Mouse (Mus musculus): ENCODE measurements at regions not wholly inside any gene's neighbourhood (a gene's known extent, or its start where the extent isn't known, plus 50 kb on each side); places are given as distances from the start of the nearest gene placed in this dataset.
"Not testable (repeated sequence)": the region's sequence is repeated elsewhere in the genome, so short reads cannot be mapped to it uniquely, and the experiment has no call there.

DNA sequence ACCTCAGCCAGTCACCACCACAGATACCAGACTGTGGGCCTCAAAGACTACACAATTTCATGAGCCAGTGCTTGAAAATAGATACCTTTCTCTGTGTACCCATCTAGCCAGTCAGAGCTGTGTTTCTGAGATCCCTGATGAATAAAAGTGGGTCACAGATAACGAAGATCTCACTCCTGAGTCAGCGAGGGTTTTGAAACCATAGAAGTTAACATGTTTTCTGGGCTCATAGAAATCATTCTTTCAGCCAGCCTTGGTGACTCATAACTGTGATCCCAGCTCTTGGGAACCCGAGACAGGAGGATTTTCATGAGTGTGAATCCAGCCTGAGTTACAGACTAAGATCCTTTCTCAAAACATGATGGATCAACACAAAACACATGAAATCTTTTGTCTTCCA, 118.1 kb downstream of the Gm11077 start:
- H3K9ac ChIP-seq (replicated peaks) = no peak overlapping the region
- no peak overlapping the region for H3K4me3 ChIP-seq (ENCODE audit: low read depth, low read length)
- H3K36me3 ChIP-seq (replicated peaks; ENCODE audit: insufficient read depth, low read length) = no peaks in the 10 kb centered on the region
- H3K27me3 ChIP-seq (ENCODE audit: insufficient read depth, low read length) = no peaks in the 10 kb centered on the region
- no peak for DNase-seq
- ATAC-seq = no peak
- H3K4me1 ChIP-seq (ENCODE audit: insufficient read depth) = no peaks in the 10 kb centered on the region
- H3K27ac ChIP-seq (ENCODE audit: low read depth) = no peak overlapping the region
- no peaks in the 10 kb centered on the region for H3K9me3 ChIP-seq (ENCODE audit: low read length)
- H3K4me2 ChIP-seq (ENCODE audit: low read depth, low read length) = no peak overlapping the region
- whole genome bisulfite sequencing (ENCODE audit: insufficient replicate concordance) = 71% methylated on average over 3 of the region's 3 CpGs
- TF ChIP-seq EP300 (IDR thresholded peaks at IDR 0.05; ENCODE audit: low read depth) (no peak), CTCF (IDR thresholded peaks at IDR 0.05; ENCODE audit: low read depth) (no peak)

DNA sequence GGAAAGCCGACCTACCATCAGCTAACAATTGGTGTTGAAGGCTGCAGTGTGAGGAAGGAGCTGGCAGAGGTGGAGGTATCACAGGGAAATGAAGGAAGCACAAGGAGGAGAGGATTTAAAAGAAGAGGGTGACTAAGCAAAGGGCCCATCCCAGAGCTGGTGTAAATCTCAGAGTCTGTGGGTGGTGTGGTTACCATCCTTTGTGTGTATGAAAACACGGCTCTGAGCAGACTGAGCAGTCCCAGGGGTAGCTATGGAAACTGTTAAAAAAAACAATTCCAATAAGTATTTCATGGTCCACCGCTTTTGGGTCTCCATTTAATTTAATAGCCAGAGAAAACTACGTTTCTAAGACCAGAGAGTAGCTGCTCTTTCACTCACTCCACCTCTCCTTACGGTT, 123.3 kb downstream of the Gm11077 start:
- TF ChIP-seq CTCF (IDR thresholded peaks at IDR 0.05; ENCODE audit: low read depth) = no peak
- no peak for TF ChIP-seq EP300 (IDR thresholded peaks at IDR 0.05; ENCODE audit: low read depth)
- Histone ChIP-seq H3K27me3 (ENCODE audit: insufficient read depth, low read length) (no peaks in the 10 kb centered on the region; the same call in 1 of the 2 replicates), H3K9ac (replicated peaks) (no peak overlapping the region), H3K4me3 (ENCODE audit: low read depth, low read length) (no peak overlapping the region), H3K4me2 (ENCODE audit: low read depth, low read length) (no peak overlapping the region), H3K9me3 (ENCODE audit: low read length) (no peaks in the 10 kb centered on the region), H3K27ac (ENCODE audit: low read depth) (no peak overlapping the region), H3K36me3 (replicated peaks; ENCODE audit: insufficient read depth, low read length) (no peaks in the 10 kb centered on the region), H3K4me1 (ENCODE audit: insufficient read depth) (no peaks in the 10 kb centered on the region)
- DNase-seq = no peak
- 78% methylated on average over 5 of the region's 5 CpGs for WGBS (ENCODE audit: insufficient replicate concordance)
- ATAC-seq = no peak

DNA sequence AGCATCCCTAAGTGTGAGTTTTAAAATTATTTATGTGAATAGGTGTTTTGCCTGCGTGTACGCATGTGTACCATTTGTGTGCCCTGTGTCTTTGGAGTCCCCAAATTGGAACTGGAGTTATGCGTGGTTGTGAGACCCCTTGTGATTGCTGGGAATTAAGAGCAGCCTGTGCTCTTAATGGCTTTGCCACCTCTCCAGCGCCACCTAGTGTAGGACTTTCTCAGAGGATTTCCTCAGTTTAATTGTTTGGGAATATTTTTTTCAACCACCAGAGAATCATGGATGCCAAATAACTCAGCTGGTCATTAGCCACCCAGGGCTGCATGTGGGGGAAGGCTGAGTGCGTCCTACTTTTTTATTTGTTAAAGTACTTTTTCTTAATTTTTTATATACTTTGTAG, 124.4 kb downstream of the Gm11077 start:
- H3K9ac ChIP-seq (replicated peaks) = no peak overlapping the region
- 41% methylated on average over 5 of the region's 5 CpGs for WGBS (ENCODE audit: insufficient replicate concordance)
- no peak overlapping the region for H3K4me2 ChIP-seq (ENCODE audit: low read depth, low read length)
- no peaks in the 10 kb centered on the region for H3K4me1 ChIP-seq (ENCODE audit: insufficient read depth)
- H3K27me3 ChIP-seq (ENCODE audit: insufficient read depth, low read length) = no peaks in the 10 kb centered on the region; the same call in 1 of the 2 replicates
- peak; percentile 45 for DNase-seq
- no peaks in the 10 kb centered on the region for H3K36me3 ChIP-seq (replicated peaks; ENCODE audit: insufficient read depth, low read length)
- H3K27ac ChIP-seq (ENCODE audit: low read depth) = no peak overlapping the region
- no peaks in the 10 kb centered on the region for H3K9me3 ChIP-seq (ENCODE audit: low read length)
- ATAC-seq = no peak
- TF ChIP-seq EP300 (IDR thresholded peaks at IDR 0.05; ENCODE audit: low read depth) = no peak
- peak; percentile 72 for TF ChIP-seq CTCF (IDR thresholded peaks at IDR 0.05; ENCODE audit: low read depth)
- H3K4me3 ChIP-seq (ENCODE audit: low read depth, low read length) = no peak overlapping the region

DNA sequence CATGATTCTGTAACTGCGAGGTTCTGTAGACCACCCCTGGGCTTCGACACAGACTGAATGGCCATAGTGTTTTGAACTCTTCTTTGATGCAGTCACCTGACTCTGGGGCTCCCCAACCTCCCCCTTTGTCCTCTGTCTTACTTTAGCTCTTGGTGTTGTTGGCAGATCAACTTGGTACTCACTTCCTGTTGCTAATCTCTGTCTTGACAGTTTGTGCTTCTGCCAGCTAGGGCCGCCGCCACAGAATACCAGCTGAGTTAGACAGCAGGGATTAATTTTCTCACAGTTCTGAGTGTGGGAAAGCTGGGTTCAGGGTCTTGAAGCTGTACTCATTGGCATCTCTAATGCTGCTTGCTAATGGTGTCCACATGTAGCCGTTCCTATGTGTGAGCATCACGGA, 125.6 kb downstream of the Gm11077 start:
- no peak for TF ChIP-seq CTCF (IDR thresholded peaks at IDR 0.05; ENCODE audit: low read depth)
- TF ChIP-seq EP300 (IDR thresholded peaks at IDR 0.05; ENCODE audit: low read depth) = no peak
- ATAC-seq (no peak), DNase-seq (no peak)
- no peak overlapping the region for H3K9ac ChIP-seq (replicated peaks)
- no peaks in the 10 kb centered on the region for H3K36me3 ChIP-seq (replicated peaks; ENCODE audit: insufficient read depth, low read length)
- no peaks in the 10 kb centered on the region for H3K4me1 ChIP-seq (ENCODE audit: insufficient read depth)
- H3K27me3 ChIP-seq (ENCODE audit: insufficient read depth, low read length) = no peaks in the 10 kb centered on the region; the same call in 1 of the 2 replicates
- H3K4me2 ChIP-seq (ENCODE audit: low read depth, low read length) = no peak overlapping the region
- WGBS (ENCODE audit: insufficient replicate concordance) = 73% methylated on average over 6 of the region's 6 CpGs
- H3K27ac ChIP-seq (ENCODE audit: low read depth) = no peak overlapping the region
- H3K4me3 ChIP-seq (ENCODE audit: low read depth, low read length) = no peak overlapping the region
- H3K9me3 ChIP-seq (ENCODE audit: low read length) = no peaks in the 10 kb centered on the region

DNA sequence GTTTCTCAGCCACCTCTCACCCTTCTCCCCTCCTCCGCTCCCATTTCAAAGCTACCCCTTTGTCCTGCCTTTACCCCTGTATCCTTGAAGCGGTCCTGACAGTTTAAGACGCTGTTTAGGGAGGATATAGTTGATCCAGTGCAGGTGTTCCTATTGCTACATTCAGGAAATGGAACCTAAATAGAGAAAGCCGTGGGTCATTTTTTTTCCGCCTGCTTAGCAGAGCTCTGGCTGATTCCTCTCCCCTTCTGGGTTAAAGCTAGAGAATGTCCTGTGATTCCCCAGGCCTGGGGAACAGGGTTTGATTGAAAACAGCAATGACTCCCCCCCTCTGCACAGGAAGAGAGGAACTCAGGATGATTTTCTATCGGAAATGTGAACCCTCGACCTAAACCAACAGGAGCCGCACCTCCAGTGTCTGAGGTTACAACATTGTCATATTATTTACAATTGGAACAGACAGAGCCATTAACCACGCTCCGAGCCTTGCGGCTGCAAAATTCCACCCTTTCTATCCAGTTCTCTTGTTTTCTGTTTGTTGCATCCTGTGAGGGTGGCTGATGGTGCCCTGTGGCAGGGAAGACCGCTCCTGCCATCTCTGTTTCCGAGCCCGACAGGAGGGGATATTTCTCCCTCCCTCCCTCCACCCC, 127.5 kb downstream of the Gm11077 start:
- H3K27me3 ChIP-seq (ENCODE audit: insufficient read depth, low read length) = no peaks in the 10 kb centered on the region; the same call in 1 of the 2 replicates
- peak overlapping the region; percentile 35 for H3K4me2 ChIP-seq (ENCODE audit: low read depth, low read length)
- no peak overlapping the region for H3K4me3 ChIP-seq (ENCODE audit: low read depth, low read length)
- H3K4me1 ChIP-seq (ENCODE audit: insufficient read depth) = no peaks in the 10 kb centered on the region
- H3K9me3 ChIP-seq (ENCODE audit: low read length) = no peaks in the 10 kb centered on the region
- ATAC-seq (no peak), DNase-seq (no peak)
- H3K9ac ChIP-seq (replicated peaks) = no peak overlapping the region
- no peak overlapping the region for H3K27ac ChIP-seq (ENCODE audit: low read depth)
- 26% methylated on average over 14 of the region's 14 CpGs for WGBS (ENCODE audit: insufficient replicate concordance)
- no peaks in the 10 kb centered on the region for H3K36me3 ChIP-seq (replicated peaks; ENCODE audit: insufficient read depth, low read length)
- TF ChIP-seq EP300 (IDR thresholded peaks at IDR 0.05; ENCODE audit: low read depth) (no peak), CTCF (IDR thresholded peaks at IDR 0.05; ENCODE audit: low read depth) (no peak)

DNA sequence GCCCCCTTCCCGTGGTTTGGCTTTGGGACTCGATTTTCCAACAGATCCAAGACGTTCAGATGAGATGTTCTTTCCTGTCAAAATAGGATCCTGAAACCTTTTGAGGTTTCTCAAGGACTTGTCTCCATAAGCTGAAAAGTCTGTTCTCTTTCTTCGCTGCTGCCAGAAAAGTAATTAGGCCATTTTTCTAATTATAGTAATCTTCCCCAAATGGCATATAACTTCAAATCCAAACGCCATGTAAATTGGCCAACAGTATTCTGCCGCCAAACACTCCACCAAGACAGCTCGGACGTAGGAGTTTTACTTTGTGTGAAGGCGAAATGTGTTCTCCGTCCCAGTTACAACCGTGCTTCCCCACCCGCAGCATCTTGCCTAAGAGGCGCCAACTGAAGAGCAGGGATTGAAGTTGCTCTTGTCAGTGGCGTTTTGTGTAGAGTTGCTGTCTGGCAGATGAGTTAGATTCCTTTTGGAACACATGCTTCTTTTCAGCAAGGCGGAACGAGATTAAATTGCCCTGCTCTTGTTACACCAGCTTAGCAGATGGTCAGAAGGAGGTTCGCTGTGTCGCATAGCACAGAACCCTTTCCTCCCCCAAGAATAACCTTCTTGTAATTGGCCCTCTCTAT, 128.1 kb downstream of the Gm11077 start:
- ATAC-seq (no peak), DNase-seq (no peak)
- TF ChIP-seq CTCF (IDR thresholded peaks at IDR 0.05; ENCODE audit: low read depth) (no peak), EP300 (IDR thresholded peaks at IDR 0.05; ENCODE audit: low read depth) (no peak)
- Histone ChIP-seq H3K27me3 (ENCODE audit: insufficient read depth, low read length) (no peaks in the 10 kb centered on the region; the same call in 1 of the 2 replicates), H3K9ac (replicated peaks) (no peak overlapping the region), H3K27ac (ENCODE audit: low read depth) (no peak overlapping the region), H3K4me3 (ENCODE audit: low read depth, low read length) (no peak overlapping the region), H3K4me1 (ENCODE audit: insufficient read depth) (no peaks in the 10 kb centered on the region), H3K9me3 (ENCODE audit: low read length) (no peaks in the 10 kb centered on the region), H3K36me3 (replicated peaks; ENCODE audit: insufficient read depth, low read length) (no peaks in the 10 kb centered on the region), H3K4me2 (ENCODE audit: low read depth, low read length) (peak overlapping the region; percentile 35; the same call in 1 of the 2 replicates)
- 30% methylated on average over 18 of the region's 18 CpGs for WGBS (ENCODE audit: insufficient replicate concordance)

DNA sequence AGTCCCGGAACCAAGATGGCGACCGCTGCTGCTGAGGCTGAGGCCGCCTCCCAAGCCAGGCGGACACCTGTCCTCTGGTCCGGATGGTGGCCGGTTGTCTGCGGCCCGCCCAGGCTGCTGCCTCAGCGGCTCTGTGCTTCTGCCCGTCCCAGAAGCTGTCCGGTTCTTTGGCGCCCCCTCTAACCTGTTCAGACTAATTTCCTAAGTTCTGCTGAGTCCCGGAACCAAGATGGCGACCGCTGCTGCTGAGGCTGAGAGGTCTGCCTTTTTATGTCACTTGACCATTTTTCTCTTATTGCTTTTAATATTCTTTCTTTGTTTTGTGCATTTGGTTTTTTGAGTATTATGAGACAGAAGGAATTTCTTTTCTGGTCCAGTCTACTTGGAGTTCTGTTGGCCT, 140.4 kb downstream of the Gm11077 start:
- not testable (repeated sequence) for H3K9ac ChIP-seq (replicated peaks)

More for the DNA sequence above, 140.4 kb downstream of the Gm11077 start:
- not testable (repeated sequence) for H3K9me3 ChIP-seq (ENCODE audit: low read length); H3K27ac ChIP-seq (ENCODE audit: low read depth); H3K4me3 ChIP-seq (ENCODE audit: low read depth, low read length); H3K36me3 ChIP-seq (replicated peaks; ENCODE audit: insufficient read depth, low read length); ATAC-seq; DNase-seq; H3K4me1 ChIP-seq (ENCODE audit: insufficient read depth); H3K27me3 ChIP-seq (ENCODE audit: insufficient read depth, low read length); H3K4me2 ChIP-seq (ENCODE audit: low read depth, low read length)
- WGBS (ENCODE audit: insufficient replicate concordance) = 87% methylated on average over 7 of the region's 16 CpGs
